Mouse (Mus musculus) myocyte (in vitro differentiated cells): Measurements from ENCODE around the gene Ablim1. TPM values are rescaled to one million over a fixed set of nuclear protein-coding genes. Genes with fewer than 3 reads are reported as not detected.

Source experiments
- H3K27me3 ChIP-seq: one replicate; pipeline ENCODE4 v1.6.1; 2011; ENCODE audit not compliant: control insufficient read depth, insufficient read depth, insufficient read length
- H3K36me3 ChIP-seq: one replicate; pipeline ENCODE4 v1.6.1; 2011; ENCODE audit not compliant: control insufficient read depth, insufficient read depth
- H3K4me2 ChIP-seq: one replicate; pipeline ENCODE4 v1.6.1; 2011; ENCODE audit warnings: low read depth, control low read depth
- H3K4me3 ChIP-seq: one replicate; pipeline ENCODE4 v1.5.1; 2011; ENCODE audit warnings: mild to moderate bottlenecking, control low read depth, moderate library complexity
- H3K79me2 ChIP-seq: one replicate; pipeline ENCODE4 v1.6.1; 2011; ENCODE audit not compliant: control insufficient read depth, insufficient read depth
- H3ac ChIP-seq: one replicate; pipeline ENCODE4 v1.6.1; 2011; ENCODE audit not compliant: control insufficient read depth, insufficient read length
- CEBPB ChIP-seq: IDR thresholded peaks from 2 replicates; pipeline ENCODE4 v1.6.1; 2011; ENCODE audit warnings: mild to moderate bottlenecking, moderate library complexity; ENCODE audit not compliant: poor library complexity, insufficient read depth, severe bottlenecking
- E2F4 ChIP-seq: IDR thresholded peaks from one replicate; pipeline ENCODE4 v1.6.1; 2011; ENCODE audit warnings: mild to moderate bottlenecking, control low read depth, moderate library complexity; ENCODE audit not compliant: insufficient read depth
- MAX ChIP-seq: IDR thresholded peaks from one replicate; pipeline ENCODE4 v1.6.1; 2011; ENCODE audit warnings: low read depth, mild to moderate bottlenecking, control low read depth
- MYOD1 ChIP-seq, 3 experiments: IDR thresholded peaks; one replicate each; pipeline ENCODE4 v1.6.1; 2011; ENCODE audit warnings: control low read depth in 2 of 3, low read depth in 2 of 3, mild to moderate bottlenecking in 2 of 3, moderate library complexity in 1 of 3; ENCODE audit not compliant: insufficient read length in 2 of 3, control insufficient read depth in 1 of 3
- MYOG ChIP-seq, 3 experiments: IDR thresholded peaks; one replicate each; pipeline ENCODE4 v1.6.1; 2011; ENCODE audit warnings: control low read depth in 2 of 3, low read depth in 2 of 3, mild to moderate bottlenecking in 2 of 3; ENCODE audit not compliant: insufficient read length in 2 of 3, control insufficient read depth in 1 of 3, insufficient read depth in 1 of 3
- POLR2A ChIP-seq: IDR thresholded peaks from one replicate; pipeline ENCODE4 v1.6.1; 2011; ENCODE audit warnings: low read depth, mild to moderate bottlenecking, control low read depth, moderate library complexity; ENCODE audit not compliant: insufficient read length
- POLR2AphosphoS2 ChIP-seq: IDR thresholded peaks from one replicate; pipeline ENCODE4 v1.6.1; 2011; ENCODE audit warnings: low read depth, control low read depth; ENCODE audit not compliant: insufficient read length
- REST ChIP-seq: IDR thresholded peaks from one replicate; pipeline ENCODE4 v1.6.1; 2011; ENCODE audit warnings: mild to moderate bottlenecking, control low read depth, moderate library complexity; ENCODE audit not compliant: insufficient read depth, insufficient read length
- SRF ChIP-seq: IDR thresholded peaks from one replicate; pipeline ENCODE4 v1.6.1; 2011; ENCODE audit warnings: low read depth; ENCODE audit not compliant: control insufficient read depth, insufficient read length
- TCF12 ChIP-seq: IDR thresholded peaks from one replicate; pipeline ENCODE4 v1.6.1; 2011; ENCODE audit warnings: mild to moderate bottlenecking, control low read depth; ENCODE audit not compliant: poor library complexity, insufficient read depth, severe bottlenecking
- TCF3 ChIP-seq: IDR thresholded peaks from one replicate; pipeline ENCODE4 v1.6.1; 2011; ENCODE audit warnings: low read depth, control low read depth; ENCODE audit not compliant: insufficient read length
- USF1 ChIP-seq: IDR thresholded peaks from one replicate; pipeline ENCODE4 v1.6.1; 2011; ENCODE audit warnings: low read depth, mild to moderate bottlenecking, control low read depth, moderate library complexity
- polyA plus RNA-seq: library from polyadenylated mRNA; unstranded; fragments of >200 nt; fragmentation: generic; extraction: Trizol; gene quantifications from one replicate; pipeline ENCODE4 v1.2.1, GENCODE M21; 2012; ENCODE audit warnings: missing spikeins

Gene Ablim1
- polyA plus RNA-seq, 1 experiment = 29.9 TPM

GRCm38 (mm10) chr19:57163315-57163714, 151.4 kb downstream of the Ablim1 start:
- Histone ChIP-seq H3K79me2 (no peaks in the 10 kb centered on the region), H3K4me3 (no peak overlapping the region), H3ac (no peak overlapping the region), H3K27me3 (no peaks in the 10 kb centered on the region), H3K4me2 (no peak overlapping the region), H3K36me3 (no peaks in the 10 kb centered on the region)
- TF ChIP-seq REST (no peak), MAX (no peak), MYOG (IDR thresholded peaks at IDR 0.05; ENCODE audit: control insufficient read depth in 1 of 3, insufficient read depth in 1 of 3, insufficient read length in 2 of 3, low read depth in 2 of 3) (no peak), E2F4 (no peak), CEBPB (no peak), POLR2A (no peak), POLR2AphosphoS2 (no peak), TCF12 (no peak), USF1 (no peak), MYOD1 (IDR thresholded peaks at IDR 0.05; ENCODE audit: control insufficient read depth in 1 of 3, insufficient read length in 2 of 3, low read depth in 2 of 3) (no peak), SRF (no peak), TCF3 (no peak)

- no peaks in the 10 kb centered on the region for H3K79me2 ChIP-seq
- no peaks in the 10 kb centered on the region for H3K27me3 ChIP-seq
- H3K4me2 ChIP-seq = no peak overlapping the region
- no peak overlapping the region for H3ac ChIP-seq
- TF ChIP-seq REST (no peak), USF1 (no peak), SRF (no peak), CEBPB (no peak), POLR2AphosphoS2 (no peak), TCF3 (no peak), MYOD1 (IDR thresholded peaks at IDR 0.05; ENCODE audit: control insufficient read depth in 1 of 3, insufficient read length in 2 of 3, low read depth in 2 of 3) (no peak), E2F4 (no peak), MYOG (IDR thresholded peaks at IDR 0.05; ENCODE audit: control insufficient read depth in 1 of 3, insufficient read depth in 1 of 3, insufficient read length in 2 of 3, low read depth in 2 of 3) (no peak), POLR2A (no peak), TCF12 (no peak), MAX (no peak)
- H3K36me3 ChIP-seq = no peaks in the 10 kb centered on the region
- H3K4me3 ChIP-seq = no peak overlapping the region
These were observed 152.6 kb downstream of the Ablim1 start for GRCm38 (mm10) chr19:57161978-57162727.

DNA sequence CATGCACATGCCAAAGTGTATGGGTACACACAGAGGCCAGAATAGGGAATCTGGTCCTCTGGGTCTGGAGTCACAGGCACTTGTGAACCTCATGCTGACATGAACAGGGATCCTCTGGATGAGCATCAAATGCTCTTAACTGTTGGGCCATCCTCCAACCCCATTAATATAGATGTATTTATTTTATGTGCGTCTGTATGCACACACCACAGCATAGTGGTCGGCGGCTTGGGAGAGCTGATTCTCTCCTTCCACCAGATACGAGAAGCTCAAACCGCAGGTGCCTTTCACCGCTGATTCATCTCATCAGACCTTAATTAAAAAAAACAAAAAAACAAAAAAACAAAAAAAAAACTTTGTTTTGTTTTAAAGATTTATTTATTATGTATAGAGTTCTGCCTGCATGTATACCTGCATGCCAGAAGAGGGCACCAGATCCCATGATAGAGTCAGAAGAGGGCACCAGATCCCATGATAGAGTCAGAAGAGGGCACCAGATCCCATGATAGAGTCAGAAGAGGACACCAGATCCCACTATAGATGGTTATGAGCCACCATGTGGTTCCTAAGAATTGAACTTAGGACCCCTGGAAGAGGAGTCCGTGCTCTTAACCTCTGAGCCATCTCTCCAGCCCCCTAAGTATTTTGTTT, 153.6 kb downstream of the Ablim1 start:
- H3ac ChIP-seq = no peak overlapping the region
- no peak overlapping the region for H3K4me2 ChIP-seq
- H3K27me3 ChIP-seq = no peaks in the 10 kb centered on the region
- TF ChIP-seq SRF = no peak
- no peak for TF ChIP-seq USF1
- TF ChIP-seq POLR2A = no peak
- no peak for TF ChIP-seq TCF12
- TF ChIP-seq MAX = no peak
- TF ChIP-seq REST = no peak
- TF ChIP-seq CEBPB = no peak
- TF ChIP-seq MYOD1 (IDR thresholded peaks at IDR 0.05; ENCODE audit: control insufficient read depth in 1 of 3, insufficient read length in 2 of 3, low read depth in 2 of 3) = no peak
- TF ChIP-seq POLR2AphosphoS2 = no peak
- TF ChIP-seq TCF3 = no peak
- no peak for TF ChIP-seq MYOG (IDR thresholded peaks at IDR 0.05; ENCODE audit: control insufficient read depth in 1 of 3, insufficient read depth in 1 of 3, insufficient read length in 2 of 3, low read depth in 2 of 3)
- TF ChIP-seq E2F4 = no peak
- no peaks in the 10 kb centered on the region for H3K36me3 ChIP-seq
- H3K79me2 ChIP-seq = no peaks in the 10 kb centered on the region
- no peak overlapping the region for H3K4me3 ChIP-seq

GRCm38 (mm10) chr19:57157731-57158343, 156.9 kb downstream of the Ablim1 start:
- peaks cover 3% of the 10 kb centered on the region for H3K36me3 ChIP-seq
- no peaks in the 10 kb centered on the region for H3K79me2 ChIP-seq
- H3K4me3 ChIP-seq = no peak overlapping the region
- no peak overlapping the region for H3ac ChIP-seq
- no peak overlapping the region for H3K4me2 ChIP-seq
- H3K27me3 ChIP-seq = no peaks in the 10 kb centered on the region
- TF ChIP-seq TCF3 (no peak), USF1 (no peak), POLR2AphosphoS2 (no peak), MYOD1 (IDR thresholded peaks at IDR 0.05; ENCODE audit: control insufficient read depth in 1 of 3, insufficient read length in 2 of 3, low read depth in 2 of 3) (no peak), SRF (no peak), REST (no peak), MYOG (IDR thresholded peaks at IDR 0.05; ENCODE audit: control insufficient read depth in 1 of 3, insufficient read depth in 1 of 3, insufficient read length in 2 of 3, low read depth in 2 of 3) (no peak), TCF12 (no peak), MAX (no peak), E2F4 (no peak), POLR2A (no peak), CEBPB (no peak)
